Mouse (Mus musculus) gastrocnemius, postnatal 10 days (tissue): ENCODE data around the gene Adamts9. TPM values are rescaled to one million over a fixed set of nuclear protein-coding genes. Genes with fewer than 3 reads are reported as not detected.

Experiments used
- DNase-seq: peaks from one replicate; pipeline ENCODE4 v3.0.0; 2021; ENCODE audit warnings: mixed read lengths
- total RNA-seq, 2 experiments: library from RNA; stranded (reverse); gene quantifications; 2 replicates each; pipeline ENCODE4 v1.2.3; 2021

Adamts9 gene
- total RNA-seq, 2 experiments from 2014 or later = 17.8 to 27.5 TPM

DNA sequence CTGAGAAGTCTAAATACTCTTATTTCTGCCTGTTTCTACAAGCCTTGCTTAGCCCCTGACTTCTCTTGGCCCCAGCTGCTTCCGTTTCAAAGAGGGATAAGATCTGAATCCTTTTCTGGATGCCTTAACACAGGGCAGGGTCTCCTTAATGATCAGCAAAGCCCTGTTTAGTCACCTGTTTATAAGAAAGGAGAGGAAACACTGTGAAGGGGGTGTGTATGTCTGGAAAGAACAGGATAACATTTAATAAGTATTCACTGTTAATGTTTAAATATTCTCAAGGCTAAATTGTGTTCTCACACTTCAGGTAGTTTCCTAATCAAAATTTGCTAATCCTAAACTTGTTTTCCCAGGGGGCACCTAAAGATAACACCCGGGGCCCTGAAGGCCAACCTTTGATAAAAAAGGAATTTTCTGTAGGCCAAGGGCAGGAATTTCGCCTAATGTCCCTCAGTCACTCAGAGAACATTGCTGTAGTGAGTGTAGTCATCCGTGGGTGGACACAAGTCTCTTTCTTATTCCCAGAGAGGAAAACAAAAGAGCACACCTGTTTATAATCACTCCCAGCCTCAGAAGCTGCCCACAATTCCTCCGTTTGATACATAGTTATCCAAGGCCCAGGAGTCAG lies 82.9 kb downstream of the Adamts9 start:
- DNase-seq = no peak

DNA sequence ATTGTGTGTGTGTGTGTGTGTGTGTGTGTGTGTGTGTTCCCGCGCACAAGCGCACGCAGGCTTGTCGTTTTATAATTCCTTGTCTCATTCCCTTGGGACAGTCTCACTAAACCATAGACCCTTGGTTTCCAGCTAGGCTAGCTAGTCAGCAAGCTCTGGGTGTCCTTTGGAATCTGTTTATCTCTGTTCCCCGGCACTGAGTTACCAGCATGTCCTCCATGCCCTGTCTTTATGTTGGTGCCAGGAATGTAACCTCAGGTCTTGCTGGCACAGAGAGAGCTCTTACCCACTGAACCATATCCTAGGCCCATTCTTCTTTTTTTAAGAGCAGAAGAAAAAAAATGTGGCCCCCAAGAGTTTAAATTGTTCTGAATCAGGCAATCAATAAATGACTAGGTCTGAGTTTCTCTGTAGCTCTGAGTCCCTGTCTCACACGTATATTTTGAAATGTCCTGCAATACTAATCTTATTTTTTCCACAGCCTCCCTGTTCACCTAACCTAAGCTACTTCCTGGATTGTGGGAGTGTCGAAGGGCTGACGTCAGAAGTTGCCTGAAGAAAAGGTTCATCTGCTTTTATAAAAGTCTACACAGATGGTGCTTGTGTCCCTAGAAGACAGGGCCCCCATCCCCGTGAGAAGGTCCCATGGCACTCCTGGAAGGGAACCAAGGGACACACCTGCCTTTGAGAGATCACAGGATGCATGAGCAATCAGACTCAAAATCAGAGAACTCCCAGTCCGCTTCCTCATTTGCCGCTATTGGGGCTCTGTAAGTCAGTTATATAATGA lies 84.4 kb downstream of the Adamts9 start:
- no peak for DNase-seq

DNA sequence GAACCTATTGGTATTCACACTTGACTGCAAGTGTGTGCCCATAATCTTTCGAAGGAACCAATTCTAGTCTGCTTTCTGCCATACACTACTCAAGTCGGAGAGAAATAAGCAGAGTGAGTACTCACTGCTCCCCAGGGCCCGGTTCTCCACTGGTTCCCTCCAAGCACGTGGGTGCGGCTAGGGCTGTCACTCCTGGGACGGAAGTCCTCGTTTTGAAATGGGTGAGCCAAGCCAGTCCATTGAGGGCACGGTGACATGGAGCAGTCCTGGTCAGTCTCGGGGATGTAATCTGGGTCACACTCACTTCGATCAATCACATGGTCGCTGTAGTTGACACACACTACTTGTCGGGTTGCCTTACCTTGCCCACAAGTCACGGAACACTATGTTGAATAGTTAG lies 85.5 kb downstream of the Adamts9 start:
- DNase-seq = no peak

DNA sequence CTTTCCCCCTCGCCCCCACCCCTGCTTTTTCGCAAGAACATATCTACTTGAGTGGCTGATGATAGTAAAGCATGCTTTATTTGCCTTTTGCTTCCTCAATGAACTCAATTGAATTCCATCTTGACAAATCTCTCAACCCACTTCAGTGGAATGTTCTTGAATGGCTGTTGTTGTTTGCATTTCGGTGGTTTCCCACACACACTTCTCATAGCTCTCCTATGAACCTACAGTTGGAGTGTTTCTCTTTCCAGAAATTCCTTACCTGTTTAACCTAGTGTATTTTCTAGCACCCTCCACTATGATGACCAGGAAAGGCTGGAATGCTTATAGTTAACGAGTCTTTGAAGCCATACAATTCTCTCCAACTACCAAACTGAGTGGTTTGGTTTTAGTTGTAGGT lies 88.4 kb downstream of the Adamts9 start:
- no peak for DNase-seq

DNA sequence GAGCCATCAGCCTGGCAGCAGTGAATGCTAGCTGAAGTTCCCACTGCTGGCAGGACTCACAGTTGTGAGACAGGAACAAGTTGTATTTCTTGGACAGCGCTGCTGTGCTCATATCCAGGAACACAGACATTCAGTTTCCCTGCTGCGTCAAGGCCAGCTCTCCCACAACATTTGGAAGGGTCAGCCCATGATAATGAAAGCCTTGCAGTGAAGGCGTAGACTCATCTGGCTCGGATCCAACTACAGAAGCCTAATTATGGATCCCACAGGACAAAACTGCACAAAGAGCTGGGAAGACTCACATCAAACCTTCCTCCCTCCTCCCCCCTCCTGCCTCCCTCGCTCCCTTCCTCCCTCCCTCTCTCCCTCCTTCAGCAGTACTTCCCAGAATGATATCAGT lies 93.0 kb downstream of the Adamts9 start:
- DNase-seq = peak; percentile 32

DNA sequence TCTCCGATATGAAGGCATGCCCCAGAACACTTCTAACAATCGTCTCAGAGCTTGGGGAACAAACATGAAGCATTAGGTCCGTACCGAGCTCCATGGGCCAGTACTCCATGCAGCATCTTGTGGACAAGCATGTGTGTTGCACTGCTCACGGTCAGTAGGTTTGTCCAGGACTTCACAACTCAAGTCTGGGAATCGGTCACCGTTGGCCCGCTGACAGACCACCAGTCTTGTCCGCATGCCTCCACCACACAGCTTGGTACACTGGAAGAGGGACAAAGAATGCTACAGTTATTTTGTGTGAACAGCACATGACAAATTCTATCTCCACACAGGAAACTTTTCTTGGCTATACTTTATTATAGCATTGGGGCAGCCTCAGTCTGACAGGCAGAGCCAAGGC lies 94.1 kb downstream of the Adamts9 start:
- DNase-seq = peak; percentile 15

DNA sequence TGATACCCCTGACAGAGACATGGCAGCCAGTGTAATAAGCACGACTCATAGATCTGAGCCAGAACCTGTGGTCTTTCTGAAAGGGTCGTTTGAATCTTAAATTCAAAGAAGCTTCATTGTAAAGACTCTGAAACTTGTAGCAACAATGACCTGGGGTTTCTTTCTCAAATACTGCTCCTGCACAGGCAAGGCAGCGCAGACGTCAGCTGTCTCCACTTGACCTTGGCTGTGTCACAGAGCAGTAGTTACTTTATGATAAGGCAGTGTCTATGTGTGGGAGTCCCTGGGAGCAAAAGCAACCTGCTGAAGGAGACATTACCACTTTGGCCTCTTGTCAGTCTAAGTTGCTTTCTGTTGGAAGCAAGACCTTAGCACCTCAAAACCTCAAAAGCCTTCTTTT lies 96.7 kb downstream of the Adamts9 start:
- DNase-seq = no peak

DNA sequence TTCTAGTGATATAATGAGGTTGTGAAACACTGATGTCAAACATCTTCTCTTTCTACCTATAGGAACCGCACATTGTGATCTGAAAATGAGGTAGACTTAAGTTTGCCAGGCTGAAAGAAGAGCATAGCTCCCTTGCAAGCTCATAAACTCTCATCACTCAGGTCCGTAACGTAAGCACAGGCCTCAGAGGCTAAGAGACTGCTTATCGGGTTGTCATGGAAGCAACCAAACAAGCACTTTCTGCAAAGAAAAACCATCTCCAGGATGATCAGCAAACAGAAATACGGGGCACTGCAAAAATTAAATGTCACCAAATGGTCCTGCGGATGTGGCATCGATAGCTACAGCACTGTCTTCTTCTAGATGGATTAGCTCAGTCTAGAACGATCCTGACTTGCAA lies 97.4 kb downstream of the Adamts9 start:
- DNase-seq = no peak

DNA sequence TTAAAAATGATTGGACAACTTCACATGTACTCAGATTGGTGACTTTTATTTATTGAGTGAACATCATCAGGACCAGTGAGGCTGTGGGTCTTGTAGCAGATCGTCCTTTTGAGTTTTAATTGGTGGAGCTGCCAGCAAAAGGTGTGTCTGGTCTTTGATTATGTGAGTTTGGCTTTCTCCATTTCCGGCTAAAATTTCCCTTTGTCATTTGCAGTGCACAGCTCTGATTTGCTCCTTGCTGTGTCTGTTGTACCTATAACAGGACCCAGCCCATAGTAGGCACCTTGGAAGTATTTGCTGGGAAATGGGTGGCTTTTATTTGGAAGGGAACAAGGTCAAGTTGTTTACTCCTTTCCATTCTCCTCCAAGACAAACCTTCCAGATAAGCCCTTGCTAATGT lies 99.8 kb downstream of the Adamts9 start:
- DNase-seq = no peak

DNA sequence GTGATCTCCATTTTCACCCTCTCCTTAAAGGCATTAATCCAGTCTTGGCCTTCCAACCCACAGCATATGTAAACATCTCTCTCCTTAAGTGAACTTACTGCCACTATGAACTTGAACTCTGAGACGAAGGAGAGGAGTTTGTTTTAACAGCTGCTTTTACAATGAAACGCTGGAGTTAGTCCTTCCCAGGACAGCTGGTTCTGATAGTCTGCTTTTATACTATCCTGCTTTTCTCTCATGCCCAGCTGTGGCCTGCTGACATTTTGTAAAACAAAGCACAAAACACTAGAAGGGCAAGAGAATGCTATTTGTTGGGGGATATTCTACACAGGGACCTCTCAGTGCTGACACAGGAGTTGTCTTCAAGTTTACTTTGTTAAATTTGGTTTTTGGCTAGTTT lies 101.3 kb downstream of the Adamts9 start:
- DNase-seq = no peak

DNA sequence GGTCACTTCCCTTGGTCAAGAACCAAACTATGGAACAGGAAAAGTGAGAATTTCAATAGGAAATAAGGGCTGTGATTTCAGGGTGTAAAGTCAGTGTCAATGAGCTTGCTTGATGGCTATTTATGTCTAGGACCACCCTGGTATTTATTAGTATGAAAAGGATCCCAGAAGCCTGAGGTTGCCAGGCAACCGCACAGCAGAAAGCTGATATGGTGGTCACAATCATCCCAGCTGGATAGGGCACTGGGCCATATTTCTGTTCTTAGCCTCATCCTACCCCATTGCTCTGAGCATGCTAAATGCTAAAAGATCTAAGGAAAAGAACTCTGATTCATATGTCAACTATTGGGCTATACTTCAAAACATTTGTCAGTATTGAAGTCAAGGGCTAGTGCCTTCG lies 112.2 kb downstream of the Adamts9 start:
- no peak for DNase-seq

DNA sequence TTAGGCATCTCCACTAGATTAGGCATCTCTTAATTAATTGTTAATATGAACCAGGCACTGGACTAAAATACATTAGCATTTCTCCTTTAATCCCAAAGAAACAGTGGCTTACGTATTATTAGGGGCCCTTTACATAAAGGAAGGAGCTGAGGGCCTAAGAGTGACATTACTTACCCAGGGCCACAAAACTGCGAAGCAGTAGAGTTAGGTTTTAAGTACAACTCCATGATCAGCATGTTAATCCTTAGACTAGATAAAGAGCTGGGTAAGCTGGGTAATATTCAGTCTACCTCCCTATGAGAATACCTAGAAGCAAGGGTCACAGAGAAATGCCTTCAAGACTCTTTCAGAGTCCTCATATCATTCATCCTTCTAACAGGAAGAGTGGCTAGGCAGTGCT lies 114.1 kb downstream of the Adamts9 start:
- DNase-seq = no peak

DNA sequence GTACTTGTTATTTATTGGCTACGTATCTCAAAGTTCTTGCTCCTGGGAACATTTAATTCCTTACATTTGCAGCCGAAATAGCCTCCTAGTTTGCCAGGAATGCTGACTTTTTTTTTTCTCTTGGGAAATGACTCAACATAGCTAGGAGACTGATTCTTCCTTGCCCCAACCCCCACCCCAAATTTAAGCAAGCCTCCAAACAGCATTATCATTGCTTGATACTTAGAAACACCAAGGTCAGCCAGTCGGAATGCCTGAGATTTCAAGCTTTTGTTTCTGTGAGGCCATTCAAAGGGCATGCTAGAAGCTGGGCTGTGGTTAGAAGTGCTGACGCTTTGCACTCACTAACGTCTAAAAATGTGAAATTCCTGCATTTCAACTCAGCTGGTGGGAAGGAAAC lies 115.9 kb downstream of the Adamts9 start:
- no peak for DNase-seq

DNA sequence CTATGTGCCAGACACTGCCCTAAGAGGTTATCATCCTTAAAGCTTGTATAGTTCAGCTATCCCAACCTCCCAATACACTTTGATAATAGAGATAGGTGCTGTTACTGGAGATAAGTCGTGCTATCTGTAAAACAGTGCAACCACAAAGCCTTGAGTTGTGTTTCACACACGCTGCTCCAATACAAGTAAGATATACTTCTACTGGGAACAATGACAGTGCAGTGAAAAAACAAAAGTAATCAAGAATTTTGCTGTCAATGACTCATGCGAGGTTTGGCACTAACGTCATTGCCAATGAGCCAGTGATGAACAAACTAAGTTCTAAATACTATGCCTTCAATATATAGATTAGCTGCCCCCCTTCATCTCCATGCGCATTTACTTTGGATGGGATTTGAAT lies 116.7 kb downstream of the Adamts9 start:
- no peak for DNase-seq

DNA sequence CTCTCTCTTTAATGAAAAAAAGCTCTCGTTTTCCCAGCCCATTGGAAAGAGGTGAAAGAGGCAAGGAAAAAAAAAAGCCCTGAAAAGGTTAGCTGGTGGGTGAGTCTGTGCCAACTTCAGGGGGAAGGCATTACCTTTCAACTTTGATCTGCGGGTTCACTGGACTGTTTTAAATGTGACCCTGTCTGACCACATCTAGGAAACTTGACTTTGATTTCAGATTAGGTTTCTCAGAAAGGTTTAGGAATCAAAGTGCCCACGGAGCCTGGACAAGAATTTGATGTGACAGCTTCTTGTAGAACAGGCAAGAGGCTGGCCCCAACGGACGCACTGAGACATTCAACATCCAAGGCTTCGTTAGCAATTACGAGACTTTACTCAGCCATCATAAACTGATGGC lies 119.3 kb downstream of the Adamts9 start:
- no peak for DNase-seq

DNA sequence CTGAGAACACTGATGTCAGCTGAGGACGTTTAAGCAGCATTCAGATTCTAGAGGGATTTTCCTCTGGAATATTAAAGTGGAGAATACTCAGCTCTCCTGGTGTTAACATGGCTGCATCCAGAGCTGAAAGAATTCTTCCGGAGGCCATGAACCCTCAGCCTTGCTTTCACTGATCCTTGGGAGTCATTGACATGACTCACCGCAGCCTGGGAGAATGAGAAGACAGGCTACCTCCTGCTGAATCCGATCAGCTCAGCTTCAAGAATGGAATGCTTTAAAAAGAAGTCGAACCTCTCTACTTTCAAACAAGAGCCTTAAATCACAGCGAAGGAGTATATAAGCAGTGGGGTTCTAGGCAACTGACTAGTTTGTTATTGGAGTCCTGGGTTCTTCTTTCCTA lies 121.3 kb downstream of the Adamts9 start:
- no peak for DNase-seq

DNA sequence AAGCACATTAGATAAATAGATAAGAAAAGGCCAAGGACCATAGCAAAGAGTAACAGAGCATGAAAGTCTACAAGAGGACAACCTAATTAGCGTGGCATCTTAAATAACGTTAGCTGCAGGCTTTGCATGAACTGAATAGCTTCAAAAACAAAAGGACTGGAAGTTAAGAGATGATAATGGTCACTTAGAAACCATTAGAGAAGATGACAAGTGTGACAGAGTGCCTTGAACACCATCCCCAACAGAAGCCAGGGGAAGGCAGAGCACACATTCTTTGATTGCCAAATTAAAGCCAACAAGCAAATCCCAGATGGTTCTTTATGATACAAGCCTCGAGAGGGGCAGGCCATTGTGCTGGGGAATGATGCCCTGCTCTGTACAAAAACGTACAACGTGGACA lies 121.7 kb downstream of the Adamts9 start:
- DNase-seq = no peak

DNA sequence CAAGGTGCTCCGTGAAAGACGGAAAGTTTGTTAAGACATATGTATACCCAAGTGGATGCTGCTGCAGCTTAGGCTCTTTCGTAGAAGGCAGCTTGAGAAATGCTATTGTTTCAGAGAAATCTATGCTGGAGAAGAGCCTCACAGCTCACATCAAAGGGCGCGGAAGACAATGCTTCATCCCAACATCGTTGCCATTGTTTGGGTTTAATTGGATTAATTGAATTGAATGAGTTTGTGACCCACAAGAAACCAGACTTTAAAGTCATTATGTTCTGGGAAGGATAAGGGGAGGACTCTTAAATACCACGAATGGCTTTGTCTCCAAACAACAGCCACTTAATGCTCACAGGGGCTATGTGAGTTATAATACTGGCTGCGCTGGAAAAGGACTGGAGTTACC lies 125.6 kb downstream of the Adamts9 start:
- no peak for DNase-seq

DNA sequence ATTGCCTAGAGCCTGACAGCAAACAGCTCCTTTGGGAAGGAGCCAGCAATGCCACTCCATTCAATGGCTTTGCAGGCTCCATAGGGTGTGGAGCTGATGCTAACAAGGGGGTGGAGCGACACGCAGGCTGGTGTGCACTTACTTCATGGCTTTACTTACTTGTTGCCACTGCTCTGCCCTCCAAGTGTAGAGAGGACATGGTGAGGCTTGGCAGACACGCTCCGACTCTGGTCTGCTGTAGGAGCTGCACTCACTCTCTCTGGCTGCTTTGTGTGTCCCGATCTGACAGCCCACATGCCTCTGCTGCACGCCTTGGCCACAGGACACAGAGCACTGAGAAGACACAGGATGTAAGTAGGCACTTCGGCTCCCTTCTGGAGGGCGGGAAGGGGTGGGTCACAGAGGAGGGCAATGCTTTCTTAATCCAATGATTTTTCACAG lies 127.0 kb downstream of the Adamts9 start, which contains the start of gene A730049H05Rik:
TSS of gene A730049H05Rik (plus strand) at position 168 of the 441 bp plus-strand sequence.
- no peak for DNase-seq

DNA sequence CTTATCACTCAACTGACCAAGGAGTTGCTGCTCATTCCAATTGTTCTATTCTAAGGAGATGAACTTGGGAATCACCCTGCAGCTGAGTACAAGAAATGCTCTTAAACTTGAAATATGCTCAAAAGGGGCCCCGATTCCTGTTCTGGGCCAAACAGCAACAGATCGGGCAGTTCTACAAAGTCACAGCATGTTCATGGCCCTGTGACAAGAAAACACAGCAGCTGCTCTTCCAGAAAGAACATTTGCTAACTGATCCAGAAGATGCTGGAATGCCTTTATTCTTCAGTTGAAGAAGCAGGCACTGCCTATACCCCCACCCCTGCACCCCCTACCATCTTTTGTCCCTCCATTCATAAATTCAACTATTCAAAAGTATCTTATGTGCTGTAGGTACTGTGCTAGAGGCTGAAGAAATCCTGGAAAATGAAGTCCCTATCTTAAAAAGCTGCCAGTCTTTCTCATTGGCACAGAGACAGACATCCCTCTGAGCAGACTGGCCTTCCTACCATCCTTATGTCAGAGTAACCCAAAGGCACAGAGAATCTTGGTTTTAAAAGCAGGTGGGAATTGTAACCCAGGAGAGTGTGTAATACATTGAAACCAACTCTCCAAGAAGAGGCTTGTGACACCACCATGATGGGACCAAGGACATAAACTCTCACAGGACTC lies 130.5 kb downstream of the Adamts9 start:
- DNase-seq = no peak

DNA sequence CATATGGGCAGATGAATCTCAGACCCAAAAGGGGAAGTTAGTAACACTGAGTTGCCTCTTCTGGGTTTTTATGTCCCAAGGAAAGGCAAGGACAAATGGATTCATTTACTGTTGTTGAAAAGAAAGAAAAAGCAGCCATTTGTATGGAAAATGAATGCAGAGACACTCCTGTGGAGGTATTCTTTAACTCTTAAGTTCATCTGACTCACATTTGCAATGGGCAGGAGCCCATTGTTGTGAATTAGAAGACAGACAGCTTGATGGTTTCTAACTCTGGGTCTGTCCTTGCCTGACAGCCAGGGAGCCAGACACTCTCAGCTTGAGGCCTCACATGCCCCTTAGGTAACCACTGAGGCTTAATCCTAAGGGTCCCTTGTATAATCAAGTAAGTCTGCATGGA lies 131.7 kb downstream of the Adamts9 start:
- DNase-seq = no peak

DNA sequence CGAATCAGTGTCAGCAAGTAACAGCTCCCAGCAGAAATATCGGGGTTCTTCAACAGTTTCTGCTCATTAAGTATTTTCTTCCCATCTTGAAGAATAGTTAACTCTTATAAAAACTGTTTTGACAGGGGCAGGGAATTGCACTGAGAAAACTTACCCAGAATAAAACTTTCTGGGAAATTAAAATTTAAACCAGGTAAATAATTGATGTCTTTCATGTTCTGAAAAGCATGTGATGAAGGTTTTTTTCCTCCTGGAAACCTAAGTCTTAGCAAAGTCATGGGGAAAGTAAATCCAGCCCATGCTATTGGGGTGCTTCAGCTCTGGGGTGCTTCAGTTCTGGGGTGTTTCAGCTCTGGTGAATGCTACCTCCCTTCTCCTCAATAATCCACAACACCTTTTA lies 132.7 kb downstream of the Adamts9 start:
- DNase-seq = no peak

DNA sequence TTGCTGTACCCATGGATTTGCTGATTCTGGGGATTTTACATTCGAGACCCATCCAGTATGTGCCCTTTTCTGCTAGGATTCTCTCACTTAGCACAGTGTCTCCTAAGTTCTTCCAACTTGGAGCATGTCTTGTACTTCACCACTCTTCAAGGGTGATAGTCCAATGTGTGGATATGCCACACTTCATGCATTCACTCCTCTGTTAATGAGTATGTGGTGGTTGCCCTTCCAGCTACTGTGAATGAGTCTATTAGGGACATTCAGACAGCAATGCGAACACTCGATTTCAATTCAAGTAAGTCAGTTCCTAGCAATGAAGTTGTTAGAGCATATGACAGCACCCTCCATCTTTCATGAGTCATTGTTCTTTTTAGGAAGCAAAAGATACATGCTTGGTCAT lies 133.5 kb downstream of the Adamts9 start:
- no peak for DNase-seq
